Mouse (Mus musculus) forebrain, embryonic 13.5 days (tissue): Measurements from ENCODE around the gene Olfr859. TPM values are rescaled to one million over a fixed set of nuclear protein-coding genes. Genes with fewer than 3 reads are reported as not detected.
"Not testable (repeated sequence)": the region's sequence is repeated elsewhere in the genome, so short reads cannot be mapped to it uniquely, and the experiment has no call there.

Experiments used
- ATAC-seq: fragments of 200-750 bp; cut with Nextera tagmentation; 2 replicates; pipeline ENCODE4 v1.8.0; 2017
- H3K27ac ChIP-seq: fragments of 300-500 bp; sonication (generic); 2 replicates; pipeline ENCODE4 v1.5.1; 2015; ENCODE audit warnings: inconsistent platforms, mild to moderate bottlenecking, moderate library complexity
- H3K27me3 ChIP-seq: fragments of 300-500 bp; sonication (generic); 2 replicates; pipeline ENCODE4 v1.6.1; 2015; ENCODE audit warnings: mild to moderate bottlenecking, inconsistent platforms
- H3K36me3 ChIP-seq: fragments of 300-500 bp; sonication (generic); 2 replicates; pipeline ENCODE4 v1.6.1; 2015; ENCODE audit warnings: mild to moderate bottlenecking, inconsistent platforms; ENCODE audit not compliant: poor library complexity, severe bottlenecking
- H3K4me1 ChIP-seq: fragments of 300-500 bp; sonication (generic); 2 replicates; pipeline ENCODE4 v1.6.1; 2015; ENCODE audit warnings: inconsistent platforms
- H3K4me2 ChIP-seq: fragments of 300-500 bp; sonication (generic); 2 replicates; pipeline ENCODE4 v1.6.1; 2015; ENCODE audit warnings: inconsistent platforms, mild to moderate bottlenecking, moderate library complexity
- H3K4me3 ChIP-seq: fragments of 300-500 bp; sonication (generic); 2 replicates; pipeline ENCODE4 v1.5.1; 2015; ENCODE audit warnings: mild to moderate bottlenecking, inconsistent platforms
- H3K9ac ChIP-seq: fragments of 300-500 bp; sonication (generic); 2 replicates; pipeline ENCODE4 v1.6.1; 2015; ENCODE audit warnings: mild to moderate bottlenecking, inconsistent platforms
- H3K9me3 ChIP-seq: fragments of 300-500 bp; sonication (generic); replicated peaks from 2 replicates; pipeline ENCODE4 v1.6.1; 2016; ENCODE audit warnings: inconsistent platforms
- WGBS: fragments of 180-500 bp; shearing (Covaris S2); methylation state at CpG from one replicate; pipeline ENCODE4 v1.1.7; 2015; 5-methylcytosine and 5-hydroxymethylcytosine counted together
- polyA plus RNA-seq: library from polyadenylated mRNA; unstranded; fragments of >200 nt; fragmentation: Nextera tagmentation; extraction: Ambion mirVana; gene quantifications from 2 replicates; pipeline ENCODE4 v1.2.1, GENCODE M21; 2015

Olfr859 gene
- not detected in 2 replicates for polyA plus RNA-seq

- not testable (repeated sequence) for H3K4me1 ChIP-seq, H3K9ac ChIP-seq, H3K36me3 ChIP-seq, H3K9me3 ChIP-seq, H3K4me3 ChIP-seq, H3K27ac ChIP-seq, ATAC-seq, H3K4me2 ChIP-seq, H3K27me3 ChIP-seq
- 63% methylated on average over 1 of the region's 1 CpGs for WGBS
Observed at GRCm38 (mm10) chr9:19804606-19805005, at the start of gene Olfr859. Gene Olfr859, plus strand, starts transcription at chr9:19804906.

GRCm38 (mm10) chr9:19769136-19769535 lies 35.6 kb upstream of the Olfr859 start:
- Histone ChIP-seq H3K4me3 (no peak overlapping the region), H3K9me3 (peaks cover 64% of the 10 kb centered on the region), H3K36me3 (no peaks in the 10 kb centered on the region), H3K4me2 (no peak overlapping the region), H3K4me1 (no peaks in the 10 kb centered on the region), H3K27me3 (no peaks in the 10 kb centered on the region), H3K27ac (no peak overlapping the region), H3K9ac (no peak overlapping the region)
- ATAC-seq = no peak
- 88% methylated on average over 14 of the region's 14 CpGs for WGBS

- H3K9me3 ChIP-seq = peaks cover 62% of the 10 kb centered on the region
- 93% methylated on average over 14 of the region's 14 CpGs for WGBS
- ATAC-seq = no peak
- H3K4me3 ChIP-seq = no peak overlapping the region
- H3K9ac ChIP-seq = no peak overlapping the region
- no peaks in the 10 kb centered on the region for H3K27me3 ChIP-seq
- no peaks in the 10 kb centered on the region for H3K4me1 ChIP-seq
- no peak overlapping the region for H3K4me2 ChIP-seq
- no peak overlapping the region for H3K27ac ChIP-seq
- no peaks in the 10 kb centered on the region for H3K36me3 ChIP-seq
Observed at GRCm38 (mm10) chr9:19769701-19770100, 35.0 kb upstream of the Olfr859 start.

GRCm38 (mm10) chr9:19779983-19780382 lies 24.7 kb upstream of the Olfr859 start, which contains the start of gene Olfr58:
Gene Olfr58, plus strand, starts transcription at chr9:19780283.
- peaks cover 11% of the 10 kb centered on the region for H3K9me3 ChIP-seq
- no peak within 1 kb of the TSS for H3K27ac ChIP-seq
- no peak within 1 kb of the TSS for H3K4me2 ChIP-seq
- H3K4me3 ChIP-seq = no peak within 1 kb of the TSS
- H3K27me3 ChIP-seq = no peaks in the 10 kb centered on the region
- no peaks in the 10 kb centered on the region for H3K4me1 ChIP-seq
- ATAC-seq = no peak
- no peaks in the 10 kb centered on the region for H3K36me3 ChIP-seq
- H3K9ac ChIP-seq = no peak within 1 kb of the TSS

- 70% methylated on average over 1 of the region's 1 CpGs for WGBS
- ATAC-seq = no peak
Observed at GRCm38 (mm10) chr9:19803000-19803399, 1.7 kb upstream of the Olfr859 start.

GRCm38 (mm10) chr9:19849647-19850046 lies 44.9 kb downstream of the Olfr859 start, which contains the start of gene Olfr860:
Gene Olfr860, minus strand, starts transcription at chr9:19849747.
- Histone ChIP-seq H3K4me3 (no peak within 1 kb of the TSS), H3K9ac (no peak within 1 kb of the TSS), H3K4me1 (no peaks in the 10 kb centered on the region), H3K27ac (no peak within 1 kb of the TSS), H3K4me2 (no peak within 1 kb of the TSS), H3K36me3 (no peaks in the 10 kb centered on the region), H3K9me3 (peaks cover 2% of the 10 kb centered on the region; the same call in 1 of the 2 replicates), H3K27me3 (no peaks in the 10 kb centered on the region)
- no peak for ATAC-seq
- WGBS = 85% methylated on average over 1 of the region's 1 CpGs

More at GRCm38 (mm10) chr9:19803000-19803399, 1.7 kb upstream of the Olfr859 start:
- Histone ChIP-seq H3K27ac (no peak overlapping the region), H3K9ac (no peak overlapping the region), H3K4me1 (no peaks in the 10 kb centered on the region), H3K4me3 (no peak overlapping the region), H3K36me3 (no peaks in the 10 kb centered on the region), H3K4me2 (no peak overlapping the region), H3K27me3 (no peaks in the 10 kb centered on the region), H3K9me3 (peaks cover 10% of the 10 kb centered on the region)

Other genes with a start within 250 kb of the Olfr859 start
- gene Olfr854, start 237.5 kb upstream of the Olfr859 start, polyA plus RNA-seq = not detected in 2 replicates
- not detected in 2 replicates for gene Olfr855, start 222.3 kb upstream of the Olfr859 start, polyA plus RNA-seq
- gene Zfp317, start 182.8 kb upstream of the Olfr859 start, polyA plus RNA-seq = 44.4 and 44.8 TPM in 2 replicates
- gene Olfr857, start 95.5 kb upstream of the Olfr859 start, polyA plus RNA-seq = not detected in 2 replicates
- gene Olfr58, start 24.6 kb upstream of the Olfr859 start, polyA plus RNA-seq = not detected in 2 replicates
- not detected in 2 replicates for gene Olfr860, start 44.8 kb downstream of the Olfr859 start, polyA plus RNA-seq
- gene Olfr862, start 83.1 kb downstream of the Olfr859 start, polyA plus RNA-seq = not detected in 2 replicates
- gene Olfr77, start 112.0 kb downstream of the Olfr859 start, polyA plus RNA-seq = 0.21 and 0.23 TPM in 2 replicates
- not detected in 2 replicates for gene Olfr866, start 223.1 kb downstream of the Olfr859 start, polyA plus RNA-seq